Mouse (Mus musculus): Measurements from ENCODE around the gene Cst11.

Cst11 gene

GRCm38 (mm10) chr2:148731614-148732326 lies 39.5 kb downstream of the Cst11 start:
- no peak for TF ChIP-seq GATA4 (IDR thresholded peaks at IDR 0.05; ENCODE audit: insufficient replicate concordance, low read length)

- no peak for TF ChIP-seq GATA4 (IDR thresholded peaks at IDR 0.05; ENCODE audit: insufficient replicate concordance, low read length)
These were observed 51.9 kb downstream of the Cst11 start for GRCm38 (mm10) chr2:148719271-148719995.

Measured in liver, adult (tissue).